Mouse (Mus musculus) hindbrain, embryonic 12.5 days (tissue): ENCODE data around the gene Fut2. TPM values are rescaled to one million over a fixed set of nuclear protein-coding genes. Genes with fewer than 3 reads are reported as not detected.
A peak's percentile ranks its signal among the peaks of the same experiment; 100 is the strongest.

Experiments
- ATAC-seq: fragments of 200-750 bp; cut with Nextera tagmentation; 2 replicates; pipeline ENCODE4 v1.8.0; 2017; ENCODE audit warnings: moderate TSS enrichment; ENCODE audit not compliant: low FRiP score
- H3K27ac ChIP-seq: fragments of 300-500 bp; sonication (generic); 2 replicates; pipeline ENCODE4 v1.5.1; 2016; ENCODE audit warnings: mild to moderate bottlenecking
- H3K27me3 ChIP-seq: fragments of 300-500 bp; sonication (generic); 2 replicates; pipeline ENCODE4 v1.6.1; 2016; ENCODE audit warnings: mild to moderate bottlenecking
- H3K36me3 ChIP-seq: fragments of 300-500 bp; sonication (generic); 2 replicates; pipeline ENCODE4 v1.6.1; 2016; ENCODE audit warnings: mild to moderate bottlenecking
- H3K4me1 ChIP-seq: fragments of 300-500 bp; sonication (generic); 2 replicates; pipeline ENCODE4 v1.6.1; 2016
- H3K4me2 ChIP-seq: fragments of 300-500 bp; sonication (generic); replicated peaks from 2 replicates; pipeline ENCODE4 v1.6.1; 2016; ENCODE audit warnings: mild to moderate bottlenecking
- H3K4me3 ChIP-seq: fragments of 300-500 bp; sonication (generic); 2 replicates; pipeline ENCODE4 v1.5.1; 2016; ENCODE audit warnings: mild to moderate bottlenecking
- H3K9ac ChIP-seq: fragments of 300-500 bp; sonication (generic); 2 replicates; pipeline ENCODE4 v1.6.1; 2016; ENCODE audit warnings: mild to moderate bottlenecking, moderate library complexity
- H3K9me3 ChIP-seq: fragments of 300-500 bp; sonication (generic); replicated peaks from 2 replicates; pipeline ENCODE4 v1.6.1; 2016; ENCODE audit warnings: mild to moderate bottlenecking
- WGBS: fragments of 180-500 bp; shearing (Covaris S2); methylation state at CpG from one replicate; pipeline ENCODE4 v1.1.7; 2016; 5-methylcytosine and 5-hydroxymethylcytosine counted together
- polyA plus RNA-seq: library from polyadenylated mRNA; unstranded; fragments of >200 nt; fragmentation: Nextera tagmentation; extraction: Ambion mirVana; gene quantifications from 2 replicates; pipeline ENCODE4 v1.2.1, GENCODE M21; 2016

Fut2 gene
- polyA plus RNA-seq, 1 experiment from 2014 or later, result 0.37 TPM

- Histone ChIP-seq H3K27me3 (peaks cover 37% of the 10 kb centered on the region), H3K9ac (no peak overlapping the region), H3K9me3 (no peaks in the 10 kb centered on the region), H3K27ac (no peak overlapping the region), H3K4me1 (peaks cover 12% of the 10 kb centered on the region), H3K36me3 (no peaks in the 10 kb centered on the region), H3K4me3 (no peak overlapping the region), H3K4me2 (no peak overlapping the region)
- no peak for ATAC-seq
- 87% methylated on average over 7 of the region's 7 CpGs for whole genome bisulfite sequencing
Measured at GRCm38 (mm10) chr7:45626571-45627076, 39.6 kb downstream of the Fut2 start.

GRCm38 (mm10) chr7:45625481-45625880 is 40.7 kb downstream of the Fut2 start:
- no peak overlapping the region for H3K4me2 ChIP-seq
- no peaks in the 10 kb centered on the region for H3K36me3 ChIP-seq
- peaks cover 12% of the 10 kb centered on the region for H3K4me1 ChIP-seq
- H3K27ac ChIP-seq, result no peak overlapping the region
- no peaks in the 10 kb centered on the region for H3K9me3 ChIP-seq
- peaks cover 28% of the 10 kb centered on the region for H3K27me3 ChIP-seq
- 92% methylated on average over 8 of the region's 8 CpGs for WGBS
- no peak for ATAC-seq
- no peak overlapping the region for H3K4me3 ChIP-seq
- no peak overlapping the region for H3K9ac ChIP-seq

GRCm38 (mm10) chr7:45624718-45625117 is 41.5 kb downstream of the Fut2 start:
- Histone ChIP-seq H3K4me2 (no peak overlapping the region), H3K9me3 (no peaks in the 10 kb centered on the region), H3K4me1 (peaks cover 12% of the 10 kb centered on the region), H3K27ac (no peak overlapping the region), H3K9ac (0 out of 2 replicates have a peak overlapping the region, but pooled peaks have one; percentile 2), H3K27me3 (peaks cover 33% of the 10 kb centered on the region), H3K4me3 (no peak overlapping the region), H3K36me3 (no peaks in the 10 kb centered on the region)
- ATAC-seq, result no peak
- WGBS, result 83% methylated on average over 3 of the region's 3 CpGs

- no peaks in the 10 kb centered on the region for H3K36me3 ChIP-seq
- no peaks in the 10 kb centered on the region for H3K9me3 ChIP-seq
- no peak overlapping the region for H3K4me2 ChIP-seq
- no peak for ATAC-seq
- WGBS, result 93% methylated on average over 11 of the region's 11 CpGs
- H3K4me1 ChIP-seq, result peaks cover 10% of the 10 kb centered on the region
- no peak overlapping the region for H3K4me3 ChIP-seq
- H3K27me3 ChIP-seq, result peaks cover 37% of the 10 kb centered on the region
- H3K9ac ChIP-seq, result no peak overlapping the region
- no peak overlapping the region for H3K27ac ChIP-seq
Measured at GRCm38 (mm10) chr7:45623507-45623906, 42.7 kb downstream of the Fut2 start.

- H3K9ac ChIP-seq, result no peak within 1 kb of the TSS
- H3K4me1 ChIP-seq, result peaks cover 6% of the 10 kb centered on the region
- WGBS, result 33% methylated on average over 9 of the region's 9 CpGs
- H3K27ac ChIP-seq, result no peak within 1 kb of the TSS
- H3K36me3 ChIP-seq, result no peaks in the 10 kb centered on the region
- H3K4me3 ChIP-seq, result no peak within 1 kb of the TSS
- H3K27me3 ChIP-seq, result peaks cover 34% of the 10 kb centered on the region
- ATAC-seq, result no peak
- no peak within 1 kb of the TSS for H3K4me2 ChIP-seq
- no peaks in the 10 kb centered on the region for H3K9me3 ChIP-seq
Measured at GRCm38 (mm10) chr7:45621443-45621842, 44.8 kb downstream of the Fut2 start, which contains the start of gene Izumo1. Gene Izumo1, plus strand, starts transcription at chr7:45621811.

- WGBS, result 91% methylated on average over 5 of the region's 5 CpGs
Measured at GRCm38 (mm10) chr7:45619592-45619991, 46.6 kb downstream of the Fut2 start.

GRCm38 (mm10) chr7:45618316-45618715 is 47.9 kb downstream of the Fut2 start:
- no peak overlapping the region for H3K4me2 ChIP-seq
- no peaks in the 10 kb centered on the region for H3K36me3 ChIP-seq
- H3K27ac ChIP-seq, result no peak overlapping the region
- WGBS, result 80% methylated on average over 5 of the region's 5 CpGs
- no peak overlapping the region for H3K9ac ChIP-seq
- no peaks in the 10 kb centered on the region for H3K9me3 ChIP-seq
- no peak overlapping the region for H3K4me3 ChIP-seq
- no peak for ATAC-seq
- peaks cover 9% of the 10 kb centered on the region for H3K4me1 ChIP-seq
- peaks cover 45% of the 10 kb centered on the region for H3K27me3 ChIP-seq

More at GRCm38 (mm10) chr7:45619592-45619991, 46.6 kb downstream of the Fut2 start:
- no peak for ATAC-seq
- H3K36me3 ChIP-seq, result no peaks in the 10 kb centered on the region
- H3K9me3 ChIP-seq, result no peaks in the 10 kb centered on the region
- H3K4me2 ChIP-seq, result no peak overlapping the region
- H3K9ac ChIP-seq, result no peak overlapping the region
- H3K4me3 ChIP-seq, result no peak overlapping the region
- H3K27ac ChIP-seq, result no peak overlapping the region
- H3K4me1 ChIP-seq, result peaks cover 9% of the 10 kb centered on the region
- peaks cover 45% of the 10 kb centered on the region for H3K27me3 ChIP-seq

GRCm38 (mm10) chr7:45617042-45617695 is 49.0 kb downstream of the Fut2 start, which contains the start of gene Fut1:
Gene Fut1, plus strand, starts transcription at chr7:45617289.
- Histone ChIP-seq H3K27me3 (peaks cover 45% of the 10 kb centered on the region), H3K4me1 (peaks cover 9% of the 10 kb centered on the region), H3K9ac (no peak within 1 kb of the TSS), H3K36me3 (no peaks in the 10 kb centered on the region), H3K4me2 (peak within 1 kb of the TSS; percentile 27; the same call in 1 of the 2 replicates), H3K4me3 (no peak within 1 kb of the TSS), H3K27ac (no peak within 1 kb of the TSS), H3K9me3 (no peaks in the 10 kb centered on the region)
- no peak for ATAC-seq
- 7% methylated on average over 28 of the region's 31 CpGs for WGBS

- peaks cover 9% of the 10 kb centered on the region for H3K4me1 ChIP-seq
- H3K4me2 ChIP-seq, result no peak overlapping the region
- no peak for ATAC-seq
- no peaks in the 10 kb centered on the region for H3K36me3 ChIP-seq
- no peak overlapping the region for H3K4me3 ChIP-seq
- no peak overlapping the region for H3K9ac ChIP-seq
- H3K27me3 ChIP-seq, result peaks cover 45% of the 10 kb centered on the region
- no peak overlapping the region for H3K27ac ChIP-seq
- no peaks in the 10 kb centered on the region for H3K9me3 ChIP-seq
- WGBS, result 23% methylated on average over 6 of the region's 6 CpGs
Measured at GRCm38 (mm10) chr7:45616277-45616676, 49.9 kb downstream of the Fut2 start.

- H3K9me3 ChIP-seq, result no peaks in the 10 kb centered on the region
- no peak overlapping the region for H3K9ac ChIP-seq
- H3K4me1 ChIP-seq, result no peaks in the 10 kb centered on the region
- no peak overlapping the region for H3K27ac ChIP-seq
- H3K27me3 ChIP-seq, result no peaks in the 10 kb centered on the region
- WGBS, result 88% methylated on average over 1 of the region's 1 CpGs
- no peaks in the 10 kb centered on the region for H3K36me3 ChIP-seq
- no peak overlapping the region for H3K4me2 ChIP-seq
- no peak overlapping the region for H3K4me3 ChIP-seq
- ATAC-seq, result no peak
Measured at GRCm38 (mm10) chr7:45609511-45609910, 56.7 kb downstream of the Fut2 start.

GRCm38 (mm10) chr7:45605704-45606289 is 60.4 kb downstream of the Fut2 start:
- ATAC-seq, result no peak
- Histone ChIP-seq H3K4me3 (no peak overlapping the region), H3K27ac (no peak overlapping the region), H3K4me1 (no peaks in the 10 kb centered on the region), H3K36me3 (no peaks in the 10 kb centered on the region), H3K4me2 (no peak overlapping the region), H3K9ac (no peak overlapping the region), H3K27me3 (no peaks in the 10 kb centered on the region), H3K9me3 (no peaks in the 10 kb centered on the region)
- WGBS, result 82% methylated on average over 9 of the region's 9 CpGs

GRCm38 (mm10) chr7:45598960-45599879 is 67.0 kb downstream of the Fut2 start:
- H3K4me3 ChIP-seq, result no peak overlapping the region
- no peaks in the 10 kb centered on the region for H3K36me3 ChIP-seq
- H3K4me2 ChIP-seq, result no peak overlapping the region
- WGBS, result 47% methylated on average over 18 of the region's 18 CpGs
- no peak overlapping the region for H3K27ac ChIP-seq
- H3K9me3 ChIP-seq, result no peaks in the 10 kb centered on the region
- H3K27me3 ChIP-seq, result no peaks in the 10 kb centered on the region
- no peak for ATAC-seq
- H3K4me1 ChIP-seq, result no peaks in the 10 kb centered on the region
- H3K9ac ChIP-seq, result no peak overlapping the region
